Mouse (Mus musculus): ENCODE measurements at regions not wholly inside any gene's neighbourhood (a gene's known extent, or its start where the extent isn't known, plus 50 kb on each side); places are given as distances from the start of the nearest gene placed in this dataset.

DNA sequence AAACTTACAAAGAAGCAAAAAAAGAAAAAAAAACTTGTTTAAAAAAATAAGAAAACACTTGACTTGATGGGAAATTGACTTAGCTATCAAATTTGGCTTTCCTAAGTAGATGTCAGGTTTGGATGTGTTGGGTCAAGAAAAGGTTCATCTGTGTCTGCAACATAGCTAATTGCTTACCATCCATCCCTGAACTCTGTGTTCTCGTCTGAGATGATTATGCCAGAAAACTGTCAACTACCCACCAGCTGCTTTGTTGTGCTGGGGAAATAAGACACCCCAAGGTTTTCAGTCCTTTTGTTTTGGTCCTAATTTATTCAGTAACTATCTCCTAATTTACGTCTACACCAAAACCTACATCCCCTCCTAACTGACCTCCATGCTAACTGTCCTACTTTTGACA, 152.2 kb downstream of the Phf3 start:
- no peak for TF ChIP-seq POLR2A (IDR thresholded peaks at IDR 0.05; ENCODE audit: low read depth, low read length)
- TF ChIP-seq CTCF (conservative IDR thresholded peaks at IDR 0.05; ENCODE audit: insufficient read depth, insufficient read length, low read depth, low read length) = no peak

All from kidney, adult 2 months (tissue).